Mouse (Mus musculus) myocyte (in vitro differentiated cells): ENCODE data around the gene Pan3.

ENCODE experiments used
- MAX ChIP-seq: IDR thresholded peaks from one replicate; pipeline ENCODE4 v1.6.1; 2011; ENCODE audit warnings: low read depth, mild to moderate bottlenecking, control low read depth
- POLR2A ChIP-seq: IDR thresholded peaks from one replicate; pipeline ENCODE4 v1.6.1; 2011; ENCODE audit warnings: low read depth, mild to moderate bottlenecking, control low read depth, moderate library complexity; ENCODE audit not compliant: insufficient read length

DNA sequence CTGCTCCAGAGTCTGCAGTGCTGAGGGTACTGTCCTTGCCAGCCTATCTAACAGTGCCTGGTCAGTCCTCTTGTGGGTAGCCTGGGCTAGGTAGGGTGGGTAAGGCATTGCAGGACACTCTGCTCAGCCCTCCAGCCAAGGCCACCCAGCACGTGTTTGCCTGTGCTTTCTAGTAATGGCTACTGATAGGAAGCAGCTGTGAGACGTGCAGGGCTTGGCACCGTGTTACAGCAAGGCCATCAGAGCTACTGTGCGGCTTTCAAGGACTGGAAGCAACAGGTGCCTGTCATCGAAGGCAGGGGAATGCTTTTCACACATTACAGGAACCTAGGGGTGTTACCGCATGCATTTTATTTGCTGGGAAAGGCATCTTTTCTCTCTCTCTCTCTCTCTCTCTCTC is 147.0 kb downstream of the Pan3 start:
- TF ChIP-seq MAX: no peak
- TF ChIP-seq POLR2A: no peak
